ENCODE assay signal across 13 mouse cellular contexts in the genomic region with DNA sequence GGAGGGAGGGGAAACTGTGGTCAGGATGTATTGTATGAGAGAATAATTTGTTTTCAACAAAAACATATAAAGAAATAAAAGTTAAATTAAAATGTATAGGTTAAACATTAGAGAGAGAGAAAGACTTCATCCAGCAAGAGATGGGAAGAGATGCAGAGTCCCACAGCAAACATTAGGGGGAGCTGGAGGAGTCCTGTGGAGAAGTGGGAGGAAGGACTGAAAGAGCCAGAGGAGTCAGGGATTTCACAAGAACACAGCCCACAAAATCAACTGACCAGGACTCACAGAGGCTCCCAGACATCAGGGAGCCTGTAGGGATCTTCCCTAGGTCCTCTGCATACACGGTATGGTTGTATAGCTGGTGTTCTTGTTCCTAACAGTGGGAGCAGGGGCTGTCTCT. TPM values are rescaled to one million over a fixed set of nuclear protein-coding genes. Genes with fewer than 3 reads are reported as not detected.
DNase-seq lines count a peak whose midpoint lies in the region; ATAC-seq and TF ChIP-seq lines count a peak whose summit lies in the region.
"Had no signal": no experiment of that assay in that cellular context is flagged by ENCODE, and none has a peak within 500 bp of the region (broad histone marks: within the 10 kb centered on the region; RNA-seq: fewer than 3 reads in every experiment).

No protein-coding gene starts in this region.

- DNase-seq in heart, postnatal 0 days (ENCODE audit: low spot score) = no peak
- no peak for DNase-seq in heart, embryonic 10.5 days (ENCODE audit: low spot score)
- peak; percentile 23 for DNase-seq in A20 (ENCODE audit: low read depth, low spot score)
- DNase-seq in NIH3T3 (ENCODE audit: low read depth) = peak; percentile 33
- DNase-seq in liver, postnatal 0 days = no peak
- no peak for DNase-seq in natural killer cell, adult 2 months (ENCODE audit: low spot score in 2 of 2)
- DNase-seq in Muller cell, postnatal 12 days (ENCODE audit: inconsistent ontology term) = no peak
- DNase-seq in adrenal gland, adult 18-20 months (ENCODE audit: low spot score in 2 of 2) = no peak
- DNase-seq: cerebellum, adult 9-11 months; left cerebral cortex, postnatal 4 days; retina, postnatal 1 day had no signal

- H3K4me2 ChIP-seq in heart, postnatal 0 days (ENCODE audit: low read depth, low read length) = no peak overlapping the region
- H3K4me2 ChIP-seq in liver, postnatal 0 days (ENCODE audit: low read depth, low read length) = no peak overlapping the region

- H3K27me3 ChIP-seq in heart, postnatal 0 days (ENCODE audit: control insufficient read depth, insufficient read depth, low read length) = no peaks in the 10 kb centered on the region
- H3K27me3 ChIP-seq in heart, embryonic 10.5 days (ENCODE audit: insufficient read depth, poor library complexity, severe bottlenecking) = no peaks in the 10 kb centered on the region
- H3K27me3 ChIP-seq in liver, postnatal 0 days (ENCODE audit: insufficient read depth, low read length) = no peaks in the 10 kb centered on the region

- H3K9ac ChIP-seq in heart, postnatal 0 days (replicated peaks; ENCODE audit: low read depth, low read length) = no peak overlapping the region
- H3K9ac ChIP-seq in liver, postnatal 0 days (replicated peaks) = no peak overlapping the region

- no peak for TF ChIP-seq EP300 in heart, postnatal 0 days (IDR thresholded peaks at IDR 0.05; ENCODE audit: low read depth)
- no peak for TF ChIP-seq EP300 in liver, postnatal 0 days (IDR thresholded peaks at IDR 0.05; ENCODE audit: low read depth)

- 29% methylated on average over 1 of the region's 1 CpGs for WGBS in heart, postnatal 0 days
- 59% methylated on average over 1 of the region's 1 CpGs for WGBS in heart, embryonic 10.5 days
- WGBS in liver, postnatal 0 days (ENCODE audit: insufficient replicate concordance) = 0% methylated on average over 1 of the region's 1 CpGs

- H3K27ac ChIP-seq in heart, postnatal 0 days (ENCODE audit: low read depth) = no peak overlapping the region
- H3K27ac ChIP-seq in heart, embryonic 10.5 days = no peak overlapping the region
- no peak overlapping the region for H3K27ac ChIP-seq in liver, postnatal 0 days (ENCODE audit: low read depth)

- no peak for ATAC-seq in heart, postnatal 0 days (ENCODE audit: insufficient read depth, low read depth)
- ATAC-seq in liver, postnatal 0 days = no peak

- 0 out of 2 replicates have a peak, but pooled peaks cover 4% of the 10 kb centered on the region for H3K9me3 ChIP-seq in heart, postnatal 0 days (replicated peaks; ENCODE audit: control insufficient read depth, low read length)
- no peaks in the 10 kb centered on the region for H3K9me3 ChIP-seq in heart, embryonic 10.5 days
- H3K9me3 ChIP-seq in liver, postnatal 0 days (ENCODE audit: low read length) = no peaks in the 10 kb centered on the region

- H3K4me3 ChIP-seq in heart, postnatal 0 days (ENCODE audit: low read depth, low read length) = no peak overlapping the region
- H3K4me3 ChIP-seq in heart, embryonic 10.5 days = no peak overlapping the region
- no peak overlapping the region for H3K4me3 ChIP-seq in liver, postnatal 0 days (ENCODE audit: low read depth, low read length)

- no peaks in the 10 kb centered on the region for H3K36me3 ChIP-seq in heart, postnatal 0 days (replicated peaks; ENCODE audit: control insufficient read depth, insufficient read depth, low read length)
- H3K36me3 ChIP-seq in heart, embryonic 10.5 days = no peaks in the 10 kb centered on the region
- H3K36me3 ChIP-seq in liver, postnatal 0 days (replicated peaks; ENCODE audit: insufficient read depth, low read length) = no peaks in the 10 kb centered on the region

- 0 out of 2 replicates have a peak, but pooled peaks cover 1% of the 10 kb centered on the region for H3K4me1 ChIP-seq in heart, postnatal 0 days (ENCODE audit: control insufficient read depth, insufficient read depth)
- no peaks in the 10 kb centered on the region; the same call in 1 of the 2 replicates for H3K4me1 ChIP-seq in heart, embryonic 10.5 days
- 0 out of 2 replicates have a peak, but pooled peaks cover 2% of the 10 kb centered on the region for H3K4me1 ChIP-seq in liver, postnatal 0 days (ENCODE audit: insufficient read depth)

- peak; percentile 18; the same call in 1 of the 2 replicates for TF ChIP-seq CTCF in heart, postnatal 0 days (IDR thresholded peaks at IDR 0.05; ENCODE audit: low read depth)
- TF ChIP-seq CTCF in liver, postnatal 0 days (IDR thresholded peaks at IDR 0.05; ENCODE audit: low read depth) = peak; percentile 60

RNA-seq across cellular contexts. Expression of gene Treml2, which starts 12.5 kb away (rescaled TPM):
- total RNA-seq in heart, postnatal 0 days (2014; rRNA removed; ENCODE audit: low replicate concordance) = 0.15 and 7.9 TPM in 2 replicates
- polyA plus RNA-seq in heart, postnatal 0 days (2015; fragmentation: Nextera tagmentation; extraction: Ambion mirVana) = not detected in 2 replicates
- polyA plus RNA-seq in heart, embryonic 10.5 days (2016; fragmentation: Nextera tagmentation; extraction: Ambion mirVana) = 0.97 and 1.3 TPM in 2 replicates
- polyA plus RNA-seq in liver, postnatal 0 days (2015; fragmentation: Nextera tagmentation; extraction: Ambion mirVana) = 2.0 and 2.7 TPM in 2 replicates
- total RNA-seq in adrenal gland, adult 18-20 months (2021) = under 1 TPM; 0.46 to 0.48 TPM

RNA-seq across cellular contexts. Expression of gene Treml4, which starts 22.7 kb away (rescaled TPM):
- 0.19 TPM in 1 of 2 replicates, not detected in the other for total RNA-seq in heart, postnatal 0 days (2014; rRNA removed; ENCODE audit: low replicate concordance)
- polyA plus RNA-seq in heart, postnatal 0 days (2015; fragmentation: Nextera tagmentation; extraction: Ambion mirVana) = 0.36 and 0.44 TPM in 2 replicates
- polyA plus RNA-seq in heart, embryonic 10.5 days (2016; fragmentation: Nextera tagmentation; extraction: Ambion mirVana) = 0.63 and 0.74 TPM in 2 replicates
- 7.9 and 9.2 TPM in 2 replicates for polyA plus RNA-seq in liver, postnatal 0 days (2015; fragmentation: Nextera tagmentation; extraction: Ambion mirVana)
- 1 to 10 TPM in 1 of 2 experiments, under 1 TPM in 1; 0.46 to 1.6 TPM for total RNA-seq in adrenal gland, adult 18-20 months (2021)
- total RNA-seq: layer of hippocampus, adult 18-20 months had no signal

RNA-seq across cellular contexts. Expression of gene B430306N03Rik, which starts 29.2 kb away (rescaled TPM):
- 0.23 and 0.31 TPM in 2 replicates for total RNA-seq in heart, postnatal 0 days (2014; rRNA removed; ENCODE audit: low replicate concordance)
- 0.16 and 0.18 TPM in 2 replicates for polyA plus RNA-seq in heart, postnatal 0 days (2015; fragmentation: Nextera tagmentation; extraction: Ambion mirVana)
- 0.13 TPM in 1 of 2 replicates, not detected in the other for polyA plus RNA-seq in heart, embryonic 10.5 days (2016; fragmentation: Nextera tagmentation; extraction: Ambion mirVana)
- 4.7 and 5.1 TPM in 2 replicates for polyA plus RNA-seq in liver, postnatal 0 days (2015; fragmentation: Nextera tagmentation; extraction: Ambion mirVana)
- under 1 TPM; 0.13 to 0.42 TPM for total RNA-seq in adrenal gland, adult 18-20 months (2021)

RNA-seq across cellular contexts. Expression of gene Trem3, which starts 39.2 kb away (rescaled TPM):
- total RNA-seq in heart, postnatal 0 days (2014; rRNA removed; ENCODE audit: low replicate concordance) = not detected in 2 replicates
- 0.11 and 0.15 TPM in 2 replicates for polyA plus RNA-seq in heart, postnatal 0 days (2015; fragmentation: Nextera tagmentation; extraction: Ambion mirVana)
- not detected in 2 replicates for polyA plus RNA-seq in heart, embryonic 10.5 days (2016; fragmentation: Nextera tagmentation; extraction: Ambion mirVana)
- 12.2 and 14.3 TPM in 2 replicates for polyA plus RNA-seq in liver, postnatal 0 days (2015; fragmentation: Nextera tagmentation; extraction: Ambion mirVana)
- under 1 TPM in 1 of 2 experiments, not detected in 1; 0.93 TPM for total RNA-seq in adrenal gland, adult 18-20 months (2021)
- total RNA-seq: layer of hippocampus, adult 18-20 months had no signal
- polyA plus RNA-seq: heart, embryonic 16.5 days had no signal

RNA-seq across cellular contexts. Expression of gene Trem1, which starts 54.2 kb away (rescaled TPM):
- total RNA-seq in heart, postnatal 0 days (2014; rRNA removed; ENCODE audit: low replicate concordance) = 1.6 TPM in 1 of 2 replicates, not detected in the other
- 0.04 TPM in 2 replicates for polyA plus RNA-seq in heart, postnatal 0 days (2015; fragmentation: Nextera tagmentation; extraction: Ambion mirVana)
- 0.05 and 0.11 TPM in 2 replicates for polyA plus RNA-seq in heart, embryonic 10.5 days (2016; fragmentation: Nextera tagmentation; extraction: Ambion mirVana)
- 1.6 and 2.1 TPM in 2 replicates for polyA plus RNA-seq in liver, postnatal 0 days (2015; fragmentation: Nextera tagmentation; extraction: Ambion mirVana)
- under 1 TPM in 1 of 2 experiments, not detected in 1; 0.20 TPM for total RNA-seq in adrenal gland, adult 18-20 months (2021)
- total RNA-seq: layer of hippocampus, adult 18-20 months; left cerebral cortex, postnatal 4 days had no signal

Comparison
In these comparisons a context has a peak if more than half of its experiments do, and no peak if none do; other contexts are left out.
1. DNase-seq: peak in A20 (single experiment) and NIH3T3 (single experiment); none in heart, postnatal 0 days (single experiment), heart, embryonic 10.5 days (single experiment), liver, postnatal 0 days (single experiment), natural killer cell, adult 2 months (0 of 2), Muller cell, postnatal 12 days (single experiment) and adrenal gland, adult 18-20 months (0 of 2).